8 mouse cellular contexts compared by ENCODE assay signal in genomic region chr7:43313013-43313428, GRCm38 (mm10). TPM values are rescaled to one million over a fixed set of nuclear protein-coding genes. Genes with fewer than 3 reads are reported as not detected.
DNase-seq lines count a peak whose midpoint lies in the region; ATAC-seq and TF ChIP-seq lines count a peak whose summit lies in the region.

TSS of gene Zfp715 (minus strand) at chr7:43313294.

- H3K27me3 ChIP-seq in embryonic facial prominence, embryonic 15.5 days: no peaks in the 10 kb centered on the region
- no peaks in the 10 kb centered on the region for H3K27me3 ChIP-seq in limb, embryonic 14.5 days (ENCODE audit: control insufficient read depth, insufficient read depth, low read length)
- no peaks in the 10 kb centered on the region for H3K27me3 ChIP-seq in midbrain, postnatal 0 days (ENCODE audit: insufficient read depth, low read length)

- no peaks in the 10 kb centered on the region for H3K9me3 ChIP-seq in embryonic facial prominence, embryonic 15.5 days (replicated peaks)
- H3K9me3 ChIP-seq in limb, embryonic 14.5 days (ENCODE audit: control insufficient read depth, low read length): no peaks in the 10 kb centered on the region
- no peaks in the 10 kb centered on the region for H3K9me3 ChIP-seq in midbrain, postnatal 0 days (ENCODE audit: low read length)

- peak within 1 kb of the TSS; percentile 76 for H3K9ac ChIP-seq in embryonic facial prominence, embryonic 15.5 days
- H3K9ac ChIP-seq in limb, embryonic 14.5 days (ENCODE audit: low read depth, low read length, severe bottlenecking): peak within 1 kb of the TSS; percentile 78
- peak within 1 kb of the TSS; percentile 78 for H3K9ac ChIP-seq in midbrain, postnatal 0 days (replicated peaks; ENCODE audit: low read length, poor library complexity, severe bottlenecking)

- TF ChIP-seq CTCF in bone marrow, adult 2 months (IDR thresholded peaks at IDR 0.05; ENCODE audit: control insufficient read depth, insufficient read depth, low read length): no peak
- TF ChIP-seq CTCF in midbrain, postnatal 0 days (IDR thresholded peaks at IDR 0.05): no peak

- peak; percentile 97 for DNase-seq in 416B (ENCODE audit: low read depth)
- DNase-seq in heart, adult 8-10 months (ENCODE audit: low spot score): peak; percentile 94
- DNase-seq in kidney, adult 9 months: peak; percentile 98
- DNase-seq in limb, embryonic 14.5 days (ENCODE audit: low spot score): peak; percentile 96
- peak; percentile 98 for DNase-seq in midbrain, postnatal 0 days (ENCODE audit: low spot score)
- peak; percentile 66 to 73 for DNase-seq in spleen, postnatal 14 days (ENCODE audit: low spot score in 2 of 2)

- peak; percentile 95 for ATAC-seq in embryonic facial prominence, embryonic 15.5 days (ENCODE audit: insufficient number of reproducible peaks, low FRiP score, low TSS enrichment, low read depth)
- peak; percentile 93 for ATAC-seq in limb, embryonic 14.5 days (ENCODE audit: low FRiP score, low read depth)
- ATAC-seq in midbrain, postnatal 0 days (ENCODE audit: low FRiP score): peak; percentile 98

- peak within 1 kb of the TSS; percentile 97 for H3K4me3 ChIP-seq in bone marrow, adult 2 months (replicated peaks; ENCODE audit: control insufficient read depth, low read depth, low read length)
- H3K4me3 ChIP-seq in embryonic facial prominence, embryonic 15.5 days (replicated peaks): peak within 1 kb of the TSS; percentile 81
- H3K4me3 ChIP-seq in limb, embryonic 14.5 days (replicated peaks; ENCODE audit: low read length): peak within 1 kb of the TSS; percentile 81
- peak within 1 kb of the TSS; percentile 71 for H3K4me3 ChIP-seq in midbrain, postnatal 0 days (ENCODE audit: low read depth, low read length)

- H3K27ac ChIP-seq in bone marrow, adult 2 months (ENCODE audit: control insufficient read depth, insufficient read depth, low read depth, low read length, poor library complexity): peak within 1 kb of the TSS; percentile 88
- H3K27ac ChIP-seq in embryonic facial prominence, embryonic 15.5 days (replicated peaks): peak within 1 kb of the TSS; percentile 88
- peak within 1 kb of the TSS; percentile 81 for H3K27ac ChIP-seq in limb, embryonic 14.5 days (replicated peaks; ENCODE audit: low read depth, low read length)
- H3K27ac ChIP-seq in midbrain, postnatal 0 days (ENCODE audit: low read depth, low read length): peak within 1 kb of the TSS; percentile 81

- TF ChIP-seq POLR2A in bone marrow, adult 2 months (IDR thresholded peaks at IDR 0.05; ENCODE audit: borderline replicate concordance, control insufficient read depth, low read depth, low read length): no peak; the same call in 1 of the 2 replicates
- no peak for TF ChIP-seq POLR2A in limb, embryonic 14.5 days (IDR thresholded peaks at IDR 0.05; ENCODE audit: borderline replicate concordance, extremely low read depth, insufficient read depth, insufficient read length)

- H3K4me2 ChIP-seq in embryonic facial prominence, embryonic 15.5 days (replicated peaks): peak within 1 kb of the TSS; percentile 73
- H3K4me2 ChIP-seq in limb, embryonic 14.5 days (replicated peaks; ENCODE audit: low read depth, low read length, severe bottlenecking): peak within 1 kb of the TSS; percentile 73
- H3K4me2 ChIP-seq in midbrain, postnatal 0 days (ENCODE audit: low read depth, low read length, poor library complexity, severe bottlenecking): peak within 1 kb of the TSS; percentile 72

- peaks cover 21% of the 10 kb centered on the region; the same call in 1 of the 2 replicates for H3K36me3 ChIP-seq in embryonic facial prominence, embryonic 15.5 days
- peaks cover 19% of the 10 kb centered on the region for H3K36me3 ChIP-seq in limb, embryonic 14.5 days (ENCODE audit: control insufficient read depth, insufficient read depth, low read length)
- H3K36me3 ChIP-seq in midbrain, postnatal 0 days (ENCODE audit: insufficient read depth, low read length): peaks cover 9% of the 10 kb centered on the region

- WGBS in bone marrow, adult 2 months: under 1% methylated on average over 33 of the region's 33 CpGs
- WGBS in embryonic facial prominence, embryonic 15.5 days: under 1% methylated on average over 33 of the region's 33 CpGs
- WGBS in limb, embryonic 14.5 days: 1% methylated on average over 32 of the region's 33 CpGs
- WGBS in midbrain, postnatal 0 days: 0% methylated on average over 33 of the region's 33 CpGs

- peaks cover 3% of the 10 kb centered on the region for H3K4me1 ChIP-seq in bone marrow, adult 2 months (ENCODE audit: control insufficient read depth, insufficient read depth, low read length)
- peaks cover 13% of the 10 kb centered on the region for H3K4me1 ChIP-seq in embryonic facial prominence, embryonic 15.5 days
- peaks cover 10% of the 10 kb centered on the region for H3K4me1 ChIP-seq in limb, embryonic 14.5 days (ENCODE audit: control insufficient read depth, insufficient read depth, low read length)
- H3K4me1 ChIP-seq in midbrain, postnatal 0 days (ENCODE audit: insufficient read depth, low read length): no peaks in the 10 kb centered on the region

RNA-seq across cellular contexts. Expression of gene Zfp715, which starts in this region (rescaled TPM):
- polyA plus RNA-seq in bone marrow, adult 2 months (2011; ENCODE audit: insufficient read depth, insufficient read length, low replicate concordance, missing spikeins): 3.4 and 17.7 TPM in 2 replicates
- 12.5 and 13.0 TPM in 2 replicates for polyA plus RNA-seq in embryonic facial prominence, embryonic 15.5 days (2015; fragmentation: Nextera tagmentation; extraction: Ambion mirVana)
- total RNA-seq in heart, adult 8-10 months (2022): 10 to 100 TPM; 14.9 to 16.4 (median 15.7) TPM
- 10.7 and 14.1 TPM in 2 replicates for polyA plus RNA-seq in limb, embryonic 14.5 days (2012; rRNA removed)
- 16.2 and 17.9 TPM in 2 replicates for polyA plus RNA-seq in limb, embryonic 14.5 days (2014; fragmentation: Nextera tagmentation; extraction: Ambion mirVana)
- 25.8 and 33.1 TPM in 2 replicates for total RNA-seq in midbrain, postnatal 0 days (2014; rRNA removed)
- 16.5 and 17.1 TPM in 2 replicates for polyA plus RNA-seq in midbrain, postnatal 0 days (2015; fragmentation: Nextera tagmentation; extraction: Ambion mirVana)

Comparison
In these comparisons a context has a peak if more than half of its experiments do, and no peak if none do; other contexts are left out.
1. Peak in every context shown above with its lines: DNase-seq, ATAC-seq, H3K4me3 ChIP-seq and H3K27ac ChIP-seq.